Mouse (Mus musculus) inflammation-experienced regulatory T-cells, adult 6 months (primary cell): ENCODE measurements around the gene Agfg1. TPM values are rescaled to one million over a fixed set of nuclear protein-coding genes. Genes with fewer than 3 reads are reported as not detected.

Experiments
- ATAC-seq: one replicate; pipeline ENCODE4 v1.8.0; 2017
- polyA plus RNA-seq, 3 experiments: library from polyadenylated mRNA; unstranded; fragments of 100-300 nt; shearing (Covaris generic); gene quantifications; one replicate each; pipeline ENCODE4 v1.2.1; 2017

Gene Agfg1
- polyA plus RNA-seq, 3 experiments from 2014 or later = 32.2 to 33.2 (median 32.6) TPM

DNA sequence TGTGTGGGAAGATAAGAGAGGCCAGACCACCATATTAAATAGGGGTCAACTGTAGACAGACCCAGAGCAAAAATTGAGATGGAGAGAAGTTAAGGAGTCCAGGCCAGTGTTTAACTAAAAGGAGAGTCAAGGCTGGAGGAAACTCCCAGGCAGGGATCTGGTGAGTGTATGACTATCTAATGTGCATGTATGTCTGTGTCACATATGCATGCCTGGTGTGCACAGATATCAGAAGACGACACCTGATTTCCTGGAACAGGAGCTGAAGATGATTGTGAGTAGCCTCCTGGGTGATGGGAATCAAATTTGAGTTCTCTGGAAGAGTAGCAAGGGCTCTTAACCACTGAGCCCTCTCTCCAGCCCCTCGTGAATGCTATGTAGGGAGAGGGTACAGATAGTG lies 14.0 kb upstream of the Agfg1 start:
- no peak for ATAC-seq

- ATAC-seq = no peak
These were observed 13.5 kb upstream of the Agfg1 start for GRCm38 (mm10) chr1:82825783-82826182.

- no peak for ATAC-seq
These were observed 12.4 kb upstream of the Agfg1 start for GRCm38 (mm10) chr1:82826911-82827310.

DNA sequence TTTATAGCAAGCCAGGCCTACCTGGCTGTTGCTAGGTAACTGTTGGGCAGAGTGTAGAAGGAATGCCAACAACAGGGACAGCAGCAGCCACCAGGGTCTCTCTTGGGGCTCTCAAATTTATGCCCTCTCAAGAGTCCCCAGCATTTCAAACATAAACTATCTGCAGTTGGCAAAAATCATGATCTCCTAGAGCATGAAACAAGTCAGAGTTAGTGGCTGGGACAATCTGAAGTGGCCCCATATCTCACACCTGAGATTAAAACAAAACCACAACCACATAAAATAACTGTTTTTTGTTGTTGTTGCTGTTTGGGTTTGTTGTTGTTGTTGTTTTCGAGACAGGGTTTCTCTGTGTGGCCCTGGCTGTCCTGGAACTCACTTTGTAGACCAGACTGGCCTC lies 8.5 kb upstream of the Agfg1 start:
- ATAC-seq = no peak

- ATAC-seq = peak; percentile 24
These were observed 7.6 kb upstream of the Agfg1 start for GRCm38 (mm10) chr1:82831547-82832240.

DNA sequence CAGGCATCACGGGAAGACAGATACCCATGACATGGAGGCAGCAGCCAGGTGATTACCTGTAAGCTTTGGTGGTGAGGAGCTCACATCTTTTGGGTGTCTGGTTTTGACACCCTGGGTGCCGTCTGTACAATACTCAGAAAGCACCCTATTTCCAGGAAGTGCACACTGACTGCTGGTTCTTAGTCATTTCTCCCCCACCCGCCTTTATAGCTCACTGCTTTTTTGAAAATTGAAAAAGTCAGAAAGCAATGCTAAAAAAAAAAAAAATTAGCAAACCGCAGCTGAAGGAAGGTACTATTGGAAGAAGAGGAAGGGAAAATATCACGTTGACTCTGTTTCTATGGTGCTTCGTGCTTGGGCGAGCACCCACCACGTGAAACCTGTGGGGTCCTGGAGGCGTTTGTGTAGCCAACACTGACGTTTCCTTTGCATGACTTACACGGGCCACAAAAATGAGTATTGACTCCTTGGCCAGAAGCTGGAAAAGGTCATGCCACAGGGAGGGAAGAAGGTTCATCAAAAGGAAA lies 6.7 kb upstream of the Agfg1 start:
- ATAC-seq = peak; percentile 70

GRCm38 (mm10) chr1:82833501-82833900 lies 5.8 kb upstream of the Agfg1 start:
- ATAC-seq = peak; percentile 12

- no peak for ATAC-seq
These were observed 4.7 kb upstream of the Agfg1 start for GRCm38 (mm10) chr1:82834572-82834971.

- ATAC-seq = peak; percentile 19
These were observed 2.7 kb upstream of the Agfg1 start for GRCm38 (mm10) chr1:82836342-82837217.

DNA sequence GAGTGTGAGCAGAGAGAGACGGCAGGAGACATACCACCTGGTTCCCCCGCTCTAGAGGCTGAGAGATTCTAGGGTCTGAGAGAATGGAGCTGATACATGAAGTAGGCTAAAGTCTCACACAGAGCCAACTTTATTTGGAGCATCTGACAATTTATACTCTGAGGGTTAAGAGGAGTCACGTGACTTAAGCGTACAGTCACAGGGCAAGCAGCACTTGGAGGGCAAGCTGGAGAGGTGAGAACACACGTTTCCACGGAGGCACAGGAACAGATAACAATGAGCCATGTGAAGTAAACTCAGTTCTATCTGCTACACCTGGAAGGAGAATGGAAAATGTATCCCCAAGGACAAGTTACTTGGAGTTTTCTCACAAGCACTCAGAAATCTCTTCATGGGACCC lies 1.7 kb upstream of the Agfg1 start:
- no peak for ATAC-seq

DNA sequence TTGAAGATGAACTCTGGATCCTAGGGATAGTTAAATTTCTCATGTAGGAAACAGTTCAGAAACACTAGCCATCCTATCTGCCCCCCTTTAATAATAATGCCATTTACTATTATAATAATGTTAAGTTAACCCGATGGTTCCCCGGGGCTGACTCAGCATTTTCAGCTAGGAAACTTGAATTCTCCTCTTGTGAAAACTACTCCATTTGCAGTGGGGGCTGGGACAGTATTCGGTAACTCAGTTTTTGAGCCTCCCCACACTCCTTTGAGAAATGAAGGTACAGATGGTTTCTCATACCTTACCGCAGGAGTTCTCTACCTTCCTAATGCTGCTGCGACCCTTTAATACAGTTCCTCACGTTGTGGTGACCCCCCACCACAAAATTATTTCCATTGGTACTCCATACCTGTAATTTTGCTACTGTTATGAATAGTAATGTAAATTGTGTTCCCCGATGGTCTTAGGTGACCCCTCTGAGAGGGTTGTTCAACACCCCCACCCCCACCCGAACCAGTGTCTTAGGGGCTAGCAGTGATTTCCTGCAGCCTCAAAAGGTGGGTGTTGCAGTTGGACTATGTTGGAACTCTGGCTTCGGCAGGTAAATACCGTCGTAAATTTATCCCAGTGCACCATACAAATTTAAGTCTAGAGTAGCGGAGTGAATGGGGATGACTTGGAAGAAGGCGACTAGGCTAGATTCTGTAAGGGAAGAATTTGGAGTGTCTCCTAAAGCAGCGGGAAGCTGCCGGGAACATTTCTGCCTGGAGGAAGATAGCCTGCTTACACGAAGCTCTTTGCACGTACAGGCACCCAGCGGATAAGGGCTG lies 601 bp upstream of the Agfg1 start:
- no peak for ATAC-seq

DNA sequence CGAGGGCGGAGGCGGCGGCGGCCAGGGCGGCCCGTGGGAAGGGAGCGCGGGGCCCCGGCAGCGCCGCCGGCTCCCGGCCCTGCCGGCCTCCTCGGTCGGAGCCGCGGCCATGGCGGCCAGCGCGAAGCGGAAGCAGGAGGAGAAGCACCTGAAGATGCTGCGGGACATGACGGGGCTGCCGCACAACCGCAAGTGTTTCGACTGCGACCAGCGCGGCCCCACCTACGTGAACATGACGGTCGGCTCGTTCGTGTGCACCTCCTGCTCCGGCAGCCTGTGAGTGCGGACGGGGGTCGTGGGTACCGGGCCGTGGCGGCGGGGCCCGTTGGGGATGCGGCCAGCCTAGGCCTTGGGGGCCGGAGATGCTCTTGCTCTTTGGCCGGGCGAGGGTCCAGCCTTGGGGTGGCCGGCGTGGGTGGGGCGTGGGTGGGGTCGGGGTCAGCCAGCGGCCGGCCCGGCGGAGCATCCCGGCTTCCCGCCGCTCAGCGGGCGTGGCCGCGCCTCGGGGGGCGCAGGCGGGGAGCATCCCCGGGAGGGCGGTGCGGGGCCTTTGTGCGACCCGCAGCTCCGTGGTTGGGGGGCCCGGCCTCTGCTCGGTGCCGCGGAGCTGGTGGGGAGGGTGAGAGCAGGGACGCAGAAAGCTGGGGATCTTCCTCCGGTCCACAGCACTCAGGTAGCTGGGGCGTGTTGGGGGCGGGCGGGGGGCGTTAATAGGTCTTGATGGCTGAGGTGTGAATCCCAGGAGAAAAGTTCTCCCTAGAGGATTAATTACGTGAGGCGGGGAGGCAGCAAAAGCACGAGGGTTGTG lies 535 bp downstream of the Agfg1 start:
- peak; percentile 8 for ATAC-seq

GRCm38 (mm10) chr1:82855729-82856128 lies 16.4 kb downstream of the Agfg1 start:
- ATAC-seq = no peak

DNA sequence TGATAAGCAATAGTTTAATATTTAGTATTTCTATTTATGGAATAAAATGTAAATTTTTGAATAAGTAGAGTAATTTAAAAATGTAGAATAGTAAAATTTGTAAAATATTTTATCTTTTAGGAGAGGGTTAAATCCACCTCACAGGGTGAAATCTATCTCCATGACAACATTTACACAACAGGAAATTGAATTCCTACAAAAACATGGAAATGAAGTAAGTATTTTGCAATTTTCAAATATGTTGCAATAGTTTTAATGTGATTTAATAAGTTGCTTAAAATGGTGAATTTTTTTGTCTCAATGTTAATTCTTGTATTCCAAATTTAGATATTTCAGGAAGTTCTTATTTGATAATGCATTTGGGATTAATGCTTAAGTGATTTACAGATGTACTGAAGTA lies 19.0 kb downstream of the Agfg1 start:
- ATAC-seq = no peak

GRCm38 (mm10) chr1:82860391-82860790 lies 21.1 kb downstream of the Agfg1 start:
- no peak for ATAC-seq

GRCm38 (mm10) chr1:82870202-82870601 lies 30.9 kb downstream of the Agfg1 start:
- peak; percentile 53 for ATAC-seq

GRCm38 (mm10) chr1:82879172-82879571 lies 39.9 kb downstream of the Agfg1 start:
- peak; percentile 74 for ATAC-seq

GRCm38 (mm10) chr1:82880196-82880595 lies 40.9 kb downstream of the Agfg1 start:
- ATAC-seq = no peak

GRCm38 (mm10) chr1:82893269-82893668 lies 54.0 kb downstream of the Agfg1 start:
- ATAC-seq = no peak

GRCm38 (mm10) chr1:82900567-82900966 lies 61.3 kb downstream of the Agfg1 start:
- ATAC-seq = peak; percentile 77

- no peak for ATAC-seq
These were observed 61.9 kb downstream of the Agfg1 start for GRCm38 (mm10) chr1:82901201-82901600.

- no peak for ATAC-seq
These were observed 66.6 kb downstream of the Agfg1 start for GRCm38 (mm10) chr1:82905886-82906285.
